Mouse (Mus musculus): Measurements from ENCODE around the gene Scube2.

DNA sequence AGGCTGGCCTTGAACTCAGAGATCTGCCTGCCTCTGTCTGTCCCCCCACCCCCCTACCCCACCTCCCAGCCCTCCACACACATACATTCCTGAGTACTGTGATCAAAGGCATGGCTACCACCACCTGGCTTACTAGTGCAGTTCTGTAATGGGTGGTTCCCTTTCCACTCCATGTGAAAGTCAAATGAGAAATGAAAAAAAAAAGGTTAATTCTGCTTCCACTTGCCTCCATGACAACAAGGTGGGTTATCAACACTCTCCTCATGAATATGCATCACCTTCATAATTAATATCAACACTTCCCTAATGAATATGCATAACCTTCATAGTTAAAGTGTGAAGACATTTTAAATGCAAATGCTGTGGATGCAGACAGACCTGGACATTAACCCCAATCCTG is 9.6 kb upstream of the Scube2 start:
- no peak for TF ChIP-seq CTCF (IDR thresholded peaks at IDR 0.05 in 2 of 3, conservative IDR thresholded peaks at IDR 0.05 in 1 of 3; ENCODE audit: control insufficient read depth in 1 of 3, insufficient read depth in 1 of 3, low read depth in 2 of 3, low read length in 3 of 3, poor library complexity in 1 of 3, severe bottlenecking in 1 of 3)
- TF ChIP-seq MAFK (IDR thresholded peaks at IDR 0.05; ENCODE audit: borderline replicate concordance, low read depth, low read length) = no peak
- no peak for TF ChIP-seq TCF12 (IDR thresholded peaks at IDR 0.05; ENCODE audit: low read depth, low read length)
- TF ChIP-seq USF1 (IDR thresholded peaks at IDR 0.05; ENCODE audit: low read depth, low read length) = no peak
- no peak for TF ChIP-seq ELF1 (IDR thresholded peaks at IDR 0.05; ENCODE audit: low read depth, low read length)
